Mouse (Mus musculus) subcutaneous adipose tissue, adult 2 months (tissue): ENCODE data around the gene Olfr203. TPM values are rescaled to one million over a fixed set of nuclear protein-coding genes. Genes with fewer than 3 reads are reported as not detected.

ENCODE experiments used
- polyA plus RNA-seq: library from polyadenylated mRNA; depleted of rRNA; stranded (reverse); fragments of >200 nt; gene quantifications from 2 replicates; pipeline ENCODE4 v1.2.3, GENCODE M21; 2012; ENCODE audit warnings: low replicate concordance; rRNA removed

Olfr203 gene
- polyA plus RNA-seq: not detected in 2 replicates

GRCm38 (mm10) chr16:59298581-59298980, at the start of gene Olfr203:
Gene Olfr203, plus strand, starts transcription at chr16:59298881.

GRCm38 (mm10) chr16:59272532-59272931, 26.1 kb upstream of the Olfr203 start, which contains the start of gene Olfr201:
Gene Olfr201, minus strand, starts transcription at chr16:59272632.

GRCm38 (mm10) chr16:59286693-59287092, 12.0 kb upstream of the Olfr203 start, which contains the start of gene Olfr202:
Gene Olfr202, minus strand, starts transcription at chr16:59286793.

DNA sequence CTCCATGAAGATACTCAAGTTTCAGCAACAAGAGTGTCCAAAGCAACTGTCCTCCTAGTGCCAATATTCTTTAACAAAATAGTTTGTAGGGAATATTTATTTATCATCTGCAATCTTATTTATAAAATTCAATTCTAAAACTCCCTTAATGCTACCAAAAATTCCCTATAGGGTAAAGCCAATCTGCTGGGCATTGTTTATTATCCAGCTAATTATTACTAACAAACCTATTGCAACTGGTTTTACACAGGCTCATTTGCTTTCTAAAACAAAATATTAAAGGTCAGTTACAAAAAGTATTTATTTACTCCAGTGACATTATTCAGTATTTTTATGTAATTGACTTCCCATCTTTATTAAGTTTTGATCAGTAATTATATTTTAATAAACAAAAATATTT, 19.5 kb downstream of the Olfr203 start, which contains the start of gene Olfr204:
Olfr204 (minus strand) TSS at position 101 of the 400 bp plus-strand sequence.

GRCm38 (mm10) chr16:59331038-59331437, 32.4 kb downstream of the Olfr203 start, which contains the start of gene Olfr205:
Gene Olfr205, minus strand, starts transcription at chr16:59331138.

DNA sequence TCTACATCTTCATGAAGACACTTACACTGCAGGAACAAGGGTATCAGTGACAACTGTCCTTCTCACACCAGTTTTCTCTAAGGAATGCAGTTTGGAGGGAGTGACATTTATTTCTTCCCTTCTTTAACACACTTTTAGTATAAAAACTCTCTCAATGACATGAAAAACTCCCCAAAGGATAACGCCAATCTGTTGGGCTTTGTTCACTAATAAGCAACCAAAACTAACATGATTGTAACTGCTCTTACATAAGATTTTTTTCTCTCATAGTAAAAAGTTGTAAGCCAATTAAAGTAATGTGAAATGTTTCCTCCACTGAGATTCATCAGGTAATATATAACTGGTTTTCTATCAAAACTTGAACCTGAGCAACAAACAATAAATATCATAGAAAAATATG, 50.5 kb downstream of the Olfr203 start, which contains the start of gene Olfr206:
Olfr206 (minus strand) TSS at position 101 of the 400 bp plus-strand sequence.

Other genes with a start within 250 kb of the Olfr203 start
- gene Olfr190, start 220.9 kb upstream of the Olfr203 start, polyA plus RNA-seq: not detected in 2 replicates
- not detected in 2 replicates for gene Olfr191, start 209.1 kb upstream of the Olfr203 start, polyA plus RNA-seq
- gene Olfr193, start 187.0 kb upstream of the Olfr203 start, polyA plus RNA-seq: not detected in 2 replicates
- gene Olfr194, start 177.8 kb upstream of the Olfr203 start, polyA plus RNA-seq: not detected in 2 replicates
- not detected in 2 replicates for gene Olfr195, start 151.8 kb upstream of the Olfr203 start, polyA plus RNA-seq
- not detected in 2 replicates for gene Olfr196, start 128.4 kb upstream of the Olfr203 start, polyA plus RNA-seq
- gene Olfr198, start 95.3 kb upstream of the Olfr203 start, polyA plus RNA-seq: not detected in 2 replicates
- not detected in 2 replicates for gene Olfr199, start 79.1 kb upstream of the Olfr203 start, polyA plus RNA-seq
- not detected in 2 replicates for gene Olfr201, start 26.2 kb upstream of the Olfr203 start, polyA plus RNA-seq
- not detected in 2 replicates for gene Olfr202, start 12.1 kb upstream of the Olfr203 start, polyA plus RNA-seq
- gene Olfr204, start 19.4 kb downstream of the Olfr203 start, polyA plus RNA-seq: not detected in 2 replicates
- not detected in 2 replicates for gene Olfr205, start 32.3 kb downstream of the Olfr203 start, polyA plus RNA-seq
- not detected in 2 replicates for gene Olfr206, start 50.4 kb downstream of the Olfr203 start, polyA plus RNA-seq
- gene Olfr209, start 65.1 kb downstream of the Olfr203 start, polyA plus RNA-seq: not detected in 2 replicates
- 0.03 TPM in 1 of 2 replicates, not detected in the other for gene Gabrr3, start 108.5 kb downstream of the Olfr203 start, polyA plus RNA-seq
- gene Riox2, start 172.9 kb downstream of the Olfr203 start, polyA plus RNA-seq: 6.2 and 14.9 TPM in 2 replicates